Mouse (Mus musculus): ENCODE data around the gene Brk1.

Gene Brk1

DNA sequence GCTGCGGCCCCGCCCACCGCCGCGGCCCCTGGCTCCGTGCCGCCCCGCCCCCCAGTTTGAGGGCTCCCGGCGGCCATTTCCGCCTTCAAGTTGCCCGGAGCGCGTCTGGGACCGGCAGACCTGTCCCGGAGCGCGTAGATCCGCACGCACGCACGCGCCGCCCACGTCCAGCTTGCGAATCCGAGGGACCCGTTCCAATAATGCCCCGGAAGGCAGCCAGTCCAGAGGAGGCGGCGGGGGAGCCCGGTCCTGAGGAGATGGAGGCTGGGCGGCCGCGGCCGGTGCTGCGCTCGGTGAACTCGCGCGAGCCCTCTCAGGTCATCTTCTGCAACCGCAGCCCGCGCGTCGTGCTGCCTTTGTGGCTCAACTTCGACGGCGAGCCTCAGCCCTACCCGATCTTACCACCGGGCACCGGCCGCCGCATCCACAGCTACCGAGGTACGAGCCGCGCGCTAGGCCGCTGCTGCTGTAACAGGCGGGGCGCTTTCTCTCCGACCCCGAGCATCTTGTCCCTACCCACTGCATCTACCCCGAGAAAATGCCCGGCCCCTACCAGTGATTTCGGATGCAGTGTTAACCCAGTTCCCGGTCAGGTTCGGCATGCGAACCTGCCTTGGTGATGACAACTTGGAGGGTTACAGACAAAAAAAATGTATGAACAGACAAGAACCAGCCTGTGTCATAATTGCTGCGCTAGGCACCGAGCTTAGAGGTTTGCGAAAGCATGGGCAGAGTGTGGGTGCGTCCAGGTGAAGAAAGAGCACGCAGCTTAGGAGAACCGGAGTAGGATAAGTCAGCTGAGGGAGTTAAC, 19.6 kb downstream of the Brk1 start, which contains the start of gene Vhl:
Gene Vhl, plus strand, starts transcription at position 19 of the 811 bp plus-strand sequence.
- peak; percentile 90 for DNase-seq

DNA sequence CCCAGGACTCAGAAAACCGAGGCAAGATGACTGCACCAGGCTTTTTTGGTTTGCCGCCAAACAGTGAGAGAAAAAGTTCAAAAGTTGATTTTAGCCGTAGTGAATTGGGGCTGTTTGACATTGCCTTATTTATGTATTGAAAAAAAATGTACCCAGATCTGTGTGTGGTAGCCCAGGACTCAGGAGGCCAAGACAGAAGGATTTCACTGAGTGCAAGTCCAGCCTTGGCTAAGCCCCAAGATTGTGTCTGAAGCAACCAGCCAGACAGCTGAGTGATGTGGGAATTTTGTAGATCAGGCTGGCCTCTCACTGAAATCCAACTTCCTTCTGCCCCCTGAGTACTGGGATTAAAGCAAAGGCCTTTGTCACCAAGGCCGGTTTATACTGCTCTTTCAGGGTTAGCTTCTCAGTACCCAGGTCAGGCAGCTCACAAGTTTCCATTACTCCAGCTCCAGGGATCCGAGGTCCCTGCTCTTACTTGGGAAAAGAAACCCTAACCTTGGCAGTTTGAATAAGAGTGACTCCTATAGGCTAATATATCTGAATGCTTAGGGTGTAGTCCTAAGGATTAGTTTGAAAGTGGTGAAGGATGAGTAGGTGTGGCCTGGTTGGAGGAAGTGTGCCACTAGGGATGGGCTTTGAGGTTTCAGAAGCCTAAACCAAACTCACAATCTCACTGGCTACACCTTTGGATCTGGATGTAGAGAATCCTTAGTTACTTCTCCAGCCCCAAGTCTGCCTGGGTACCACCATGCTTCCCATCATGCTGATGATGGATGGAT, 20.6 kb downstream of the Brk1 start:
- DNase-seq: peak; percentile 22

DNA sequence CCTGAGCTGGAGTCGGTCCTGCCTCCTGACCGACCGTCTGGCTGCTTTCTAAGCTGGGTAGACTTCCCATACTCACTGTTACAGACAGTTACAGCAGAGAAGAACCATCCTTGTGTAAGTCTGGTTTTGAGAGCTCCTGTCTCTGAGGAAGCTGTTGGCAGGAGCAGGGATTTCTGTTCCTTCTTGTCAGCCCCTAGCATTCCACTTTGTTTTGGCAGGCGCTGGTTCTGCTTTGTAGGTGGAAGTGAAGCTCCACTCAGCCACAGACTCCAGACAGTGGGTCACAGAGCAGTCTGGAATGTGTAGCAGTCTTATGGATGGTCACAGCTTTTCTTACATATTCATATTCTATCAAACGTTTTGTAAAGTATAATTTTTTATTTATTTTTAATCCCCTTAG, 25.8 kb downstream of the Brk1 start:
- no peak for DNase-seq

DNA sequence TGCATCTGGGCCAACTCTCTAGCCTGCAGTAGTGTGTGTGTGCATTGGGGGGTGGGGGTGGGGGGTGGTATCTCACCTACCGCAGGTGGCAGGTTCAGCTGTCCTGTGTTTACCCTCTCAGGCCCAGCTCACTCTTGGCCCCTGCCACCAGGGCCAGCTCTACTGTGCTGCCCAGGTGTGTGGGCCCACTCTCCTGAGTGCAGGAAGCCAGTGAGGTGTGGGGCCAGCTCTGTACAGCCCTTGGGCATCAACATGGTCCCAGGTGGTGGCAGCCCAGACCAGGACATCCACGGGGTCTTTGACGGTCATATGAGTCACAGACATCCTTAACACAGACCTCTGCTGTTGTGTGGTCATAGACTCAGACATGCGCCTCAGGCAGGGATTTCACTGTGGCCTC, 28.3 kb downstream of the Brk1 start:
- DNase-seq: no peak

DNA sequence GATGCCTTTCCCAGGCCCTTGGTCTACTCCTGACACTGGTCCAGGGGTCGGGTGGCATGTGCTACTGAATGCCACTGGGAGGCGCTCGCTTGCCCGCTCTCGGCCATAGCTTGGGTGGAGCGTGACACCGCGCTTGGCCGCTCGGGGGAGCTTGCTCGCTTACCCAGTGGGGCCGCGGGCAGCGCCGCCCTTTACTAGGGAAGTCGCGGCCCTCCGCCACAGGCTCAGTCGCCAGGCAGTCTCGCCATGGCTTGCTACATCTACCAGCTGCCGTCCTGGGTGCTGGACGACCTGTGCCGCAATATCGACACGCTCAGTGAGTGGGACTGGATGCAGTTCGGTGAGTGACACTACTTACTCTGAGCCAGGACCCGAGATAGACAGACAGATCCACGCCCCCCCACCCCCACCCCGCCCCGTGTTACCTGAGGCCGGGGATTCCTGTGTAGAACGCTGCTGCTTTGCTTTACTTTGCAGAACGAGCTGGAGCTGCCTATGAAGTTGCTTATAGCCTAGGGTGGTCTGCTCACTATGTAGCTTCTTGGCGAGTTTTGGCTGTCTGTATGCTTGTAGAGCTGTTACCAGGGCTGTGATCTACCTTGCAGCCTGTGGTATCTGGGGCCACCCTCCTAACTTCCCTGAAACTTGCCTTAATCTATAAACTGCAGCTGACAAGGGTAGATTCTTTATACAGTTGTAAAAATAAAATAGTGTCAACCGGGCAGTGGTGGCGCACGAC, 33.9 kb downstream of the Brk1 start, which contains the start of gene Irak2:
Gene Irak2, plus strand, starts transcription at position 166 of the 739 bp plus-strand sequence.
- peak; percentile 94 for DNase-seq

DNA sequence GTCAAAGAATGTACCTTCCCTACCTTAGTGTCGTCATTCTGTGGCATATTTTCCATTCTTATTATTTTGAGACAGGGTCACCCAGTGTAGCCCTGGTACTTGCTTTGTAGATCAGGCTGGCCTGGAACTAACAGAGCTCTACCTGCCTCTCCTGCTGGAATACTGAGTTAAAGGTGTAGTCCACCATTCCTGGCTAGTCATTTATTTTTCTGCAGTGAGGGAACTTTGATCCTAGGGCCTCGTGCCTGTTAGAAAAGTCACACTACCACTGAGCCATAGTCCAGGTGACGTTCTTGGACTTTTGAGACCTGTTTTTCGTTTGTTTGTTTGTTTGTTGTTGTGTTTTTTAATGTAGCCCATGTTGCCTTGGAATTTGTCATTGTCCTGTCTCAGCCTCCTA, 34.6 kb downstream of the Brk1 start:
- no peak for DNase-seq

DNA sequence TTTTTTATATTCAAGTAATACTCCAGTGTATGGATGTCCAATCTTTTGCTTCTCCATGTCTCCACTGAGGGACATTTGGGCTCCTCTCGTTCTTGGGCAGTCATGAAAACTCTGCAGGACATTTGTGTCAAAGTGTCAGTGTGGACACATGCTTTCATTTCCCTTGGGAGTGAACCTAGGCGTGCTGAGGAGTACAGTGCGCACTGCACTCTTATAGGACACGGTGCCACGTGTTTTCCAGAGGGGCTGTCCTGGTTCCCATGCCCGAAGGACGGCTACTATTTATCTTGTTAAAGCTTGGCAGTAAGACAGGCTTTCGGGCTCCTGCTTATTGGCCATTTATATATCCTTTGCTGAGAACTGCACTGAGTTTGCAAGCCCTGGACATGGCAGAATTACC, 38.0 kb downstream of the Brk1 start:
- no peak for DNase-seq

DNA sequence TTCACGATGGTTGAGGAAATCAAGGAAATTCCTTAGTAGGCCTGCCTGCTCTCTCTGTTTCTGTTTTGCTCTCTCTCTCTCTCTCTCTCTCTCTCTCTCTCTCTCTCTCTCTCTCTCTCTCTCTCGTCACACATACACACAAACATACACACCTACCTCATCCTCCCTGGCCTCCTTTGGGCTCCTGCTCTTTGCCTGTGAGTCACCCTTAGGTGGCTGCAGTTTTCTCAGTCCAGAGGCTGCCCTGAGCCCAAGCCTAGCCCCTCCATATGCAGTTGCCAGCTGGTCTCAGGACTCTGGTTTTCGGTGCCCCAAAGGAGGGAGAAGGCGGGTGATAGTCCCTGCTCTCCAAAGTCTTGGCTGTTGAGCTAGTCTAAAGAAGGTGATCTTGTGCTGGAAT, 38.4 kb downstream of the Brk1 start:
- DNase-seq: no peak

DNA sequence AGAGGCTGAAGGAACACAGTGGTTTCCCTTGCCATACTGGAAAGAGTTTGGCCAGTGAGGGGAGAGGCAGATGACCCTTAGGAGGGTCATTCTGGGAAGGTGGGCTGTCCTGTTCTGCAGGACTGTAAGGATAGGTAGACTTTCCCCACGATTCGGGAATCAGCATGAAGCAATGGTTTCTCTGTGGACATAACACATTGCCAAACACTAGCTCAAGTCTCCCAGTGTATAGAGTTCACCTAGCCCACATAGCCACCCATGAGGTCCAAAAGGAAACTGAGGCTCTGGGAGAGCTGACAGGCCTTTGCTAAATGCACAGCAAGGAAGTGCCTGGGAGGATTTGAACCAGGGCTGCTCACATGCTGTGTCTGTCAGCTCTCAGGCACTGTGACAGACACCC, 39.4 kb downstream of the Brk1 start:
- DNase-seq: no peak

DNA sequence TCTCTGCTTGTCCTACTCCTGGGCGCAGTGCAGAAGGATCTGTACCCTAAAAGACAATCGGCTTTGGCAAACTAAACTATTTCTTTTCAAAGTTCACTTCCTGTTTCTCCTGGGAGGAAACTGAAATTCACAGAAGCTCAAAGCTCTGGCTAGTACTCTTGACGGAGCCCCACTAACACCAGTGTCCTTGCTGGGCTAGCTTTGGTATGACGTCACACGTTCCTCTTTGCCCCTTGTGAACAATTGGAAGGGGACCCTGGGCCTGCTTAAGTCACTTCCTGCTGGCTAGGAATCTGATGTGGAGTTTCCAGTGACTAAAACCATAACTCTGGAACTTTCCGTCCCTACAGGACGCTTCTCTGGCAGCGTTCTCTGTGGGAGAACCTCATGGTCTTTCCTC, 40.2 kb downstream of the Brk1 start:
- no peak for DNase-seq

DNA sequence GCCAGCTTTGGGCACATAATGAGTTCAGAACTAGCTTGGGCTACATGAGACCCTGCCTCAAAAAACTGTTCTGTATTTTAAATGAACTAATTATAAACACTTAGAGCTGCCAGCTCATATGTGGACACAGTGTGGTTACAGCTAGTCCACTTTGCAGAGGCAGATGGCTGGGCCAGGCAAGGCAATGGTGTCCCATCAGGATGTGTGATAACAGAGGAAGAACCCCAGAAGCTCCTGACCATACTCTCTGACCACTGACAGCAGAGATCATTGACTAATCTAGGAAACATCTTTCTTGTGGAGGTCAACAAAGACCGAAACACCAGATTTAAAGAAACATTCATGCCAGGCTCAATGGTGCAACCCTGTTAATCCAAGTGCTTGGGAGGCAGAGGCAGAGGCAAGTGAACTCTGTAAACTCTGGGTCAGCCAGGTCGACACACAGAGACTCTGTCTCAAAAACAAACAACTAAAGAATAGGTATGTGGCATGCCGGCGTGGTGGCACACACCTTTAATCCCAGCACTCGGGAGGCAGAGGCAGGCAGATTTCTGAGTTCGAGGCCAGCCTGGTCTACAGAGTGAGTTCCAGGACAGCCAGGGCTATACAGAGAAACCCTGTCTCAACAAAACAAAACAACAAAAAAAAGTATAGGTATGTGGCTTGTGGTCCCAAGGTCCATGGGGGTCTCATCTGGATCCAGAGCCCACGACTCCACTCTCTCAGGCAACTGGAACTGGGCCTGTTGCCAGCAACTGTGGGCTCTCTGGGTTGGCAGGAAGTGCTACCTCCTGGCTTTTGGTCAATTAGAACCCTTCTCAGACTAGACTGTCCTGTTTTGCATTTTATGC, 45.0 kb downstream of the Brk1 start:
- DNase-seq: no peak

DNA sequence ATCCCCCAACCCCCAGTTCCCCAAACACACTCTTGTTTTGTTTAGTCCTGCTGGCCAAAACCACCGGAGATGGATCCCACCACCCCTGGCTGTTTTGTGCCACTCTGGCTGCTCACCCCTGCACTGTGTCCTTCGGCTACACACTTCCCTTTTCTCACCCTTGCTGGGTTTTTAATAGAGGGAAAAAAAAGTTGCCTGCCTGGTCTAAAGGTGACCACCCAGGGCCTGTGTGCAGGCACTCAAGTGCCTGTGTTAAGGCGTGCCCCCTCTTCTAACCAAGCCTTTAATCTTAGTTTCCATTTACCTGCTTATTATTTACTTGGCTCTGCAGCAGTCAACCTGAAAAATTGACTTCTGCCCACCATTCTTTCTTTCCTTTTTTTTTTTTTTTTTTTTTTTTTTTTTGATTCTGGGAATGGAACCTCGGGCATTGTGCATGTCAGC, 45.6 kb downstream of the Brk1 start:
- DNase-seq: no peak

DNA sequence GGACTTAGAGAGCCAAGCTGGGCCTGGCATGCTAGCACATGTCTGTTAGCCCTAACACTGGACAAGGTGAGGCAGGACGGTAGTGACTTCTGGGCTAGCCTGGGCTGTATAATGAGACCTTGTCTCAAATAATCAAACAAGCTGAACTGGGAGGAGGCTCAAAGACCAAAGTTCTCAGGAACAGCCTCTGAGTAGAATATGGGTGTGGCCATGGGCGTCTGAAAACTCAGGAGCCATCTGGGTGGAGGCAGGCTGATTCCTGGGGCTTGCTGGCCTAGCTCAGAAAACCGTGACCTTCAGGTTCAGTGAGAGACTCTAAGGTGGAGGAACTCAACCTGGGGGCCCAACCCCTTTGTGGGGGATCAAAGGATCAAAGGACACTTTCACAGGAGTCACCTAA, 47.1 kb downstream of the Brk1 start:
- no peak for DNase-seq

DNA sequence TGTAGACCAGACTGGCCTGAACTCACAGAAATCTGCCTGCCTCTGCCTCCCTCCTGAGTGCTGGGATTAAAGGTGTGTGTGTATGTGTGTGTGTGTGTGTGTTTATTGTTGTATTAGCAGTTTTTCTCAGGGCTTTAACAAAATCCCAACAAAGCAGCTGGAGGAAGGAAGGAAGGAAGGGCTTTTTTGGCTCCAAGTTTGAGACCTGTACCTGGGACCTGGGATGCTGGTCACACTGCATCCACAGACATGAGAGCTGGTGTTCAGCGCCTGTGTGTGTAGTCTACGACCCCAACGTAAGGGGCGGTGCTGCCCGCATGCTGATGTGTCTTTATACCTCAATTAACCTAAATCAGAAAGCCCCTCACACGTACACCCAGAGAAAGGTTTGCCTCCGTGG, 49.0 kb downstream of the Brk1 start:
- DNase-seq: no peak

DNA sequence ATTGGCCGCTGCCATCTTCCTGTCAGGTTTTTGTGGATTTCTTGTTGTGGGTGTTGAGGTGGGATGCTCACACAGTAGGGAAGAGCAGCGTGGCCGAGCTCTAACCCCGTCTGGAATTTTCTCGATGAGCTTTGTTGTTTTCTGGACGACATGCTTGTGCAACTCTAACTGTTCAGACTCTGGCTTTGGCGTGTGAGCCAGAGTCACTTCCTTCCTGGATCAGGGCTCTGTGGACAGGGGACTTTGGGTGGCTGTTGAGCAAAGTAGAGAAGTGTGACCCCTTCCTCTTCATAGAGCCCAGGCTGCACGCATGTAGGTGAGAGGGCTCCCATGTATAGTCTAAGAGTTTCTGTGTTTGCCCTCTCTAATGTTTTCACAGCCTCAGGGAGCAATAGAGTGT, 49.5 kb downstream of the Brk1 start:
- no peak for DNase-seq

DNA sequence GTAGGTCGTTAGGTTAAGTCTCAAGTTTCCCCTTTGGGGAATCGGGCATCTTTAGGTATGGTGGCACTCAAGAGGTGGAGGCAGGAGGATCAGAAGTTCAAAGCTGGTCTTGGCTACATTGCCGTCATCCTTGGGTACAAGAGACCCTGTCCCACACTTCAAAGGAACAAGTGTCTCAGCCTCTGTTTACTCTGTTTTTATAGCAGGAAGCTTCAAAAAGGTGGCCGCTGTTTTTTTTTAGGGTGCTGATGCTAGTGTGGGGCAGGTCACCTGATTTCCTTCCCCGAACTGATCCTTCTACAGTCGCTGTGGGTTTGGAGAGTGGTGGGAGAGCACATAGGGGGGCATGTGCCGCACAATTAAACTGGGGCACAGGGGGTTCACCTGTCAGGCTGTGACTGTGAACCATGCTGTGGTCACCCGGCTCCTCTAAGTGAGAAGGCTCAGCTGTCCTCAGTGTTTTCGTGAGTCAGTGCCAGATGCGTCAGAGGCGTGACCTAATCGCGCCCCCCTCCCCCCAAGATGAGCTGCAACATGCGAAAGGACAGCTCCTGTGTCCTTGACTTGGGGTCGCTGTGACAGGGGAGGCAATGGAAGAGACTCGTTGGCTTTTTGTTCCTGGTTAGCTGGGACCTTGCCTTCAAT, 50.3 kb downstream of the Brk1 start:
- DNase-seq: no peak

DNA sequence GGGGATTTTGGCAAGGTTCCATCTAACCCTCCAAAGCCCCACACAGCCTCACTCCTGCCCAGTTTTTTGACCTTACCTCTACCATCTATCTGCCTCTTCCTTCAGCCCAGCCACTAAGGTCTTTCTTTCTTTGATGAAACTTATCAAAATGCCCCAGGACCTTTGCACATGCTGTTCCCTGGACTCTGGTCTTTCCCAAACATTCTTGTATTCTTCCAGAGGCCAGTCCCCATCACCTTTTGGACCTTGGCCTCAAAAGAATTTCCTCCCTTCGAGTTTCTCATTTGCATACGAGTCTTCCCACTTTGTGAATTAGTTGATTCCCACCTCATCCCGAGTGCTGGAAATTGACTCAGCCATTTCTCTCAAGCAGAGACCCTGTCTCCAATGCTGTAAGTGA, 50.9 kb downstream of the Brk1 start:
- DNase-seq: no peak

DNA sequence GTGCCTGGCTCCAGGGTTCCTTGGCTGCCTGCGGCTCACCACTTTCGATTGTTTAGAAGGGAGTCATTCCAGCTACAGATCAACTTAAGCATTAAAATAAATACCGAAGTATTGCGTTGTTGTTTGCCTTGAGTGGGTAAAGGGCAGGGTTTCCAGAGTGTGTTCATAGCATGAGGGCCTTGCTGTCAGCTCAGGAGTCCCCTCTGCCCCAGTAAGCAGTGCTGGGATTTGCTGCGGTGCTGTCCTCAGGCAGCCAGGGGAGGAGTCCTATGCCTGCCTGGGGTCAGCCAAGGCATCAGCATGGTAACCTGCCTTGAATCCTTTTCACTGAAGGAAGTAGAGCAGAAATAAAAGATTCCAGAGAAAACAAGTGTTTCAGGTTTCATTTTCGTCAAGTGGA, 52.3 kb downstream of the Brk1 start:
- DNase-seq: peak; percentile 89

DNA sequence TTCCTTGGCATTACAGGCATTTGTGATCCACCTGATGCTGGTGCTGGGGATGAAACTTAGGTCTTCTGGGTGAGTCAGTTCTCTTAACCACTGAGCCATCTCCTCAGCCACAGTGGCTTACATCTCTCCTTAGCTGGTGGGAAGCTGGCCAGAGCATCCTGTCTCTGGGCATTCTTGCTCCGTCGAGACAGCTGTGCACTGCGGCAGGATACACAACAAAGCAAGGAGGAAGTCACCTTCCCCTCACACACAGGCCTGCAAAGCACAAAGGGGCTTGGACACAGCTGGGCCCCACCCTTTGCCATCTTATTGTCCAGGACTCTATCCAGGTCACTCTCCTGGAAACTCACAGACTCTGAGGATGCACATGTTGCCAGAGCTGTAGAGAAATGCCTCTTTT, 53.7 kb downstream of the Brk1 start:
- DNase-seq: no peak

DNA sequence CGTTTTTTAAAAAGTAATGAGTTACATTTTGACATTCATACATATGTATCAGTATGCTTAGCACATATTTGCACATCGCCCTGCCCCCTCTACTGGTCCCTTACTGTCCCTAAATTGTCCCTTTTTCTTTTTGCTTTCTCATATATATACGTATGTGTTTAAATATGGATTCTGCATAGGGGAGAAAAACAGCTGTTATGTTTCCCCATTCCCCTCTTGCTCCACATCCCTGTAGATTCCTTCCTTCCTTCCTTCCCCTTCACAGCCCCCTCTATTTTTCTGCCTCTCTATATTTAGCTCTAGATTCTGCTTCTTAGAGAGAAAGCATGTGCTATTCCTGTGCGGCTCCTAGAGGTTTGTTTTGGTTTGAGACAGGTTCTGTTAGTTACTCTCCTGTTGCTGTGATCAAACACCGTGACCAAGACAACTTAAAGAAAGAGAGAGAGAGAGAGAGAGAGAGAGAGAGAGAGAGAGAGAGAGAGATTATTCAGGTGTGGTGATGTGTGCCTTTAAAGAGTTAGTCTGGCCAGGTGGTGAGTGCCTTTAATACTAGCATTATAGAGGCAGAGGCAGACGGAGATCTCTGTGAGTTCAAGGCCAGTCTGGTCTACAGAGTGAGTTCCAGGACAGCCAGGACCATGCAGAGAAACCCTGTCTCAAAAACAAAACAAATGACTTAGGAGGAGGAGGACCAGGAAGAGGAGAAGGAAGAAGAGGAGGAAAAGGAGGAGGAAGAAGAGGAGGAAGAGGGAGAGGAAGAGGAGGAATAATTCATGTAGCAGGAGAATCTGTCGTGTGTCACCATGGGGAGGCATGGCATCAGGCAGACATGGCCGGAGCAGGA, 55.3 kb downstream of the Brk1 start:
- no peak for DNase-seq

Measured in retina, postnatal 1 day (tissue).